Mouse (Mus musculus): ENCODE results near the gene Cse1l.

Gene Cse1l

DNA sequence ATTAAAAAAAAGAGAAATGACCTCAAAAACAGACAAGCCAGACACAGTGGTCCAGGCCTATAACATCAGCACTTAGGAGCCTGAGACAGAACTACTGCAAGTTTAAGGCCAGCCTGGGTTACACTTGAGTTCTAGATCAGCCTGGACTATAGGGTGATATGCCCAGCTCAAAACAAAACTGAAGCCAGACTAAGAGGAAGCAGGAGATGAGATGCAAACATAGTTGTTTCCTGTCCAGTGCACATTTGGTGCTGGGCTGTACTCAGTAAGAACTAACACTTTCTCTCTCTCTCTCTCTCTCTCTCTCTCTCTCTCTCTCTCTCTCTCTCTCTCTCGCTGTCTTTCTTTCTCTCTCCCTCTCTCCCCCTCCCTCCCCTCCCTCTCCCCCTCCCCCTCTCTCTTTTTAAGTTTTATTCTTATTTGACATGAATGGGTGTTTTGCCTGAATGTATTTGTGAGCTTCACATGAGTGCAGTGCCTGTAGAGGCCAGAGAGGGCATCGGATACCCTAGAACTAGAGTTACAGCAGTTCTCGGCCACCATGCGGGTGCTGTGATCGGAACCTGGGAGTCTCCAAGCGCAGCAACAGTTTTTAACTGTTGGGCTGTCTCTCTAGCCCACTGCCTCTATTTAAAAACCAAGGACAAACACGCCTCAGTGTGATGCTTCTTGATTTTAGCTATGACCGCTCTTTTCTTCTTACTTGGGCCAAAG is 4.9 kb upstream of the Cse1l start:
- no peak for DNase-seq (ENCODE audit: low read depth, low spot score)

DNA sequence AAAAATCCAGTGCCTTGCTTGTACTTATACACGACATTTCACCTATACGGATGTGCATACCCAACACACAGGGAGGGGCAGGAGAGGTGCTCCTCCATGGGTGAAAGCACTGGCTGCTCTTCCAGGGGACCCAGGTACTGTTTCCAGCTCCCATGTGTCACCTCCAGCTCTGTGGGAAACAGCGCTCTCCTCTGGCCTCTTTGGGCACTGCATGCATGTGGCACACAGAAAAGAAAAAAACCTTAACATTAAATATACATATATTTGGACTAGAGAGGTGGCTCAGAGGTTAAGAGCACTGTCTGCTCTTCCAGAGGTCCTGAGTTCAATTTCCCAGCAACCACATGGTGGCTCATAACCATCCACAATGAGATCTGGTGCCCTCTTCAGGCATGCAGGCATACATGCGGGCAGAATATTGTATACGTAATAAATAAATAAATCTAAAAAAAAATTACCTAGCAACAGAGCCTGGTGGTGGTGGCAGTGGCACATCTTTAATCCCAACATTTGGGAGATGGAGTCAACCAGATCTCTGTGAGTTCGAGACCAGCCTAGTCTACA is 2.0 kb upstream of the Cse1l start:
- DNase-seq (ENCODE audit: low read depth, low spot score), result no peak

DNA sequence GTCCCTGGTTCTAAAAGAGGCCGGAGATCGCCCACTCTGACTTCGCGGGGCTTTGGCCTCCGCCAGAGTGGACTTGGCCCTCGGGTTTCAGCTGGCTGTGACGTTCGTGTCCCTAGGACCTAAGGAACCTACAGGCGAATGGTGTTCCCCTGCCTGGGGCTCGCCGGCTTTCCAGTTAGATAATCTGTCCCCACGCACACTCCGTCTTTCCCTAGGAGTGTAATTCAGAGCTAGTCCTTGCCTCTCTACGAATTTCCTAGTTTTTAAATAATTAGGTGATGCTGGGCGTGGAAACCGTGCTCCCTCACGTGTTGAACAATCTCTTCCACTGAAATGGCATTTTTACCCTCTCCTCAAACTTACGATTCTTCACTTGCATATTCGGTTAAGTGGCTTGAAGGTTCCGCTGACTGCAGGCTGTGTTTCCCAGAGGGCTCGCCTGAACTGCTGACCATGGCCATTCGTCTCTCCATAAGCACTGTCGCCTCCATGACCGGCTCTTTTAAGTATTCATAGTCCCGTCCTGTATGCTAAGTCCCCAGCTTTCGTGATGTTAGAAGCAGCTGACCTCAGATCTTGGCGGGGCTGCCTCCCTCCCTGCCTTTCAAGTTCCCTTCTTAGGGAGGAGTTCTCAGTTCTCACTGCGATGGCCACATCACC is 813 bp downstream of the Cse1l start:
- DNase-seq (ENCODE audit: low read depth, low spot score), result peak; percentile 24

DNA sequence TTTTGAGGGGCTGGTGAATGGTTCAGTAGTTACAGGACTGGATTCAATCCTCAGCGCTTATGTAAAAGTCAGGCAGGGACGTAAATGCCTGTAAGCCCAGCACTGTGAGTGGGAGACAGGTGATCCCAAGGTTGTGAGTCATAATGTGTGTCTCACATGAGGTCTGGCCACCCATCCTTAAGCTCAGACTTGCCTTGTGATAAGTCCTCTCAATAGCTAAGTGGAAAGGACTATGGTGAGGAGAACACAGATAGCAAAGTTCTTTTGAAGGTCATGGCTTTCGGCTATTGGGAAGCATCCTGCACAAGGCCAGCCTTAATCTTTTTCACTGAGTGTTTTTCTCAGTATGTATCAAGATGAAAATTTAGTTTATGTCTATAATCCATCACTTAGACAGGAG is 3.9 kb downstream of the Cse1l start:
- DNase-seq (ENCODE audit: low read depth, low spot score), result no peak

DNA sequence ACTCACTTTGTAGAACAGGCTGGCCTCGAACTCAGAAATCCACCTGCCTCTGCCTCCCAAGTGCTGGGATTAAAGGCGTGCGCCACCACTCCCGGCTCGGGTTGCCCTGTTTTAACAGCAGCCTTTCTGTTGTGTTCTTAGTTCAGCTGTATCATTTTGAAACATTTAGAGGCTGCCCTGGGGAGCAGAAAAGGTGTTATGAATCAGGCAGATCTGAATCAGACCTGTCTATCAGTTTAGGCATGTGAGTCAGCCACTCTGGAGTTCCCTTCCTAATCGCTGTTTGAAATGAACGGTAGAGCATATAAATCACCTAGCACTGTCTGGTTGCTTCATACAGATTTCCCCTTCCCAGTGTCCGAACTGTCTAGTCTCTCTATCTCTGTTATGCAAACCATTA is 4.7 kb downstream of the Cse1l start:
- peak; percentile 47 for DNase-seq (ENCODE audit: low read depth, low spot score)

DNA sequence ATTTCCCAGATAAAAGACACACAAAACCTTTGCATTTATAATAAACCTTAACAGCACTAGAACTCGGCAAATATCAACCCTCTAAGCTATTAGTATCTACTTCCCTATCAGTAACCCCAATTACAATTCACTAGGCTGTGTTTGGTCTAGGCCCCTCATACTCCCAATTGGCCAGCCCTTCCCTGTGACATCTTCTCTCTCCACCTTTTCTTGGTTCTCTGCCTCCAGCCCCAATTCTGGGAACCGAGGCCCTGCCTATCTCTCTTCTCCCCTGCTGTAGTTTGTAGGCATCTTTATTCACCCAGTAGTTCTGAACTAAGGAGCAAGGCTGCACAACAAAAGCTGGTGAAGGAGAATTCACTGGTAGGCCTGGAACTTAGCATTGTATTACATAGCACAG is 18.1 kb downstream of the Cse1l start:
- no peak for DNase-seq (ENCODE audit: low read depth, low spot score)

DNA sequence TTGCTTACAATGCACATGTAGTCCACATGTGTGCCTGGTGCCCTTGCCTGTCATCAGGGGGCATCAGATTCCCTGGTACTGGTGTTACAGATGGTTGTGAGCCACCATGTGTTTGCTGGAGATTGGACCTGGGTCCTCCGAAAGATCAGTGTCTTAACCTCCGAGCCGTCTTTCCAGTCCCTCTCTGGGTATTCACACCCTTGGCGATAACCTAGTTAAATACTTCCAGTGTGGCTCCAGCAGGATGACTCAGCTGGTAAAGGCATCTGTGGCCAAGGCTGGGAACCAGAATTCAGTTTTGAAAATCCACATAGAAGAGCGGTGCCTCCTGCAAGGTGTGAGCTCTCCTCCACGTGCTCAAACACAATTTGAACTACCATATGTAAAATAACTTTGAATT is 28.1 kb downstream of the Cse1l start:
- peak; percentile 60 for DNase-seq (ENCODE audit: low read depth, low spot score)

DNA sequence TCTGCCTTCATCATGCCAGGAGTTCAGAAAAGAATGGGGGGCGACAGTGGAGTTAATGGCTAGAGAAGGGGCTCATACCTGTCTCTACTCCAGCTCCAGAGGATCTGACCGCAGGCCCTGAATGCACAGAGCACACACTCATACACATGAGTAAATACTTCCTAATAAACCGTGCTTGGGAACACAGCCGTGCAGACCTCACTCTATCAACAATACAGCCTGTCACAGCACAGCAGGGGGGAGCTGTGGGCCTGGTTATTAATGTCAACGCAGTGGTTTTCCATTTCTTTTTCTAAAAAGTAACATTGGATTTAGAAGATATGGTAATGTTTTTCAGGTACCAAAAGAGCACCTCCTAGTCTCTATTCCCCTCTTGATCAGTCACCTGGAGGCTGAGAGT is 28.6 kb downstream of the Cse1l start:
- no peak for DNase-seq (ENCODE audit: low read depth, low spot score)

DNA sequence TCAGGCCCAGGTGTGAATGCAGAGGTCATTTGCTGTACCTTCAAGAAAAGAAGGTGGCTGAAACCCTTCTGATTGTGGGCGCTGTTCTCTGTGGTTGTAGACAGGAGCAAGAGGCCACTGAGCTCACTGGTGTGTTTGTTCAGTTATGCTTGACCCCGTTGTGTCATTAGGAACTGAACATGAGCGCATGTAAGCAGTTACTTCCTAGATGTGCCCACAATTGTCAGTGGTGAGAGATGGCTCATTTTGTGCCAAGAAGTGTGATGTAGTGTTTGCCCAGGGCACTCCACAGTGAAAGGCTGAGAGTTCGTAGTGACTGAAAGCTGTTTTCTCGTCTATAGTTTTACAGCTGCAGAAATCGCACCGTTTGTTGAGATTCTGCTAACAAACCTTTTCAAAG is 29.7 kb downstream of the Cse1l start:
- no peak for DNase-seq (ENCODE audit: low read depth, low spot score)

DNA sequence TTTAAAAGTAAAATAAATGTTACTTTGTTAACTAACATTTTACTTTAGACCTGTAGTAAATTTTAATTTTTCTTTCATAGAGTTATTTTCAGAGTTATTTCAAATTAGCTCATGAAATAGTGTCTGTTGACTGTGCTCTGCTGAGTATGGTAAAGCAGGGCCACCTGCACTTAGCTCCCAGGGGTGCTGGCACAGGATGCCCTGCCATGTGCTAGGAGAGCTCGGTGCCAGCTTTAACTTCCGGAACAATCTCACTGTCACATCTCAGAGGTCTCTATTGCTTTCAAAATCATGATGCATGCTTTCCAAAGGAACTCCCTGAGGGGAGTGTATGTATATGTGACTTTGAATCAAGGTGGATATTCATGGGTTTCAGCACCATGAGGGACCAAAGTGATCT is 30.3 kb downstream of the Cse1l start:
- no peak for DNase-seq (ENCODE audit: low read depth, low spot score)

DNA sequence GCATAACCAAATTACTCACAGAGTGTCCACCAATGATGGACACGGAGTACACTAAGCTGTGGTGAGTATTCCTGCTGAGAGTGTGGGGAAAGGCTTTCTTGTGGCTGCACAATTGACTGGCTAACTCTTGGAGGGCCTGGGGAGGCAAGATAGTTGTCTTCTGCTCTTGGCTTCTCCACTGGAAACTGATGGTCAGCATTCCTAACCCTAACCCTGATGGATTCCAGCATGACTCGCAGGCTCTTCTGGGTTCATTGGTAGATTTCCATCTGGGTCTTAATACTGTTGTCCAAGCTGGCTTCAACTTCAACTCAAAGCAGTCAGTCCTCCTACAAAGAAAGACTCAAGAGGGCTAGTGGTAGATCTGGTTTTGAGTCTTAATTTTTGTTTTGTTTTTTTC is 37.3 kb downstream of the Cse1l start:
- DNase-seq (ENCODE audit: low read depth, low spot score), result no peak

DNA sequence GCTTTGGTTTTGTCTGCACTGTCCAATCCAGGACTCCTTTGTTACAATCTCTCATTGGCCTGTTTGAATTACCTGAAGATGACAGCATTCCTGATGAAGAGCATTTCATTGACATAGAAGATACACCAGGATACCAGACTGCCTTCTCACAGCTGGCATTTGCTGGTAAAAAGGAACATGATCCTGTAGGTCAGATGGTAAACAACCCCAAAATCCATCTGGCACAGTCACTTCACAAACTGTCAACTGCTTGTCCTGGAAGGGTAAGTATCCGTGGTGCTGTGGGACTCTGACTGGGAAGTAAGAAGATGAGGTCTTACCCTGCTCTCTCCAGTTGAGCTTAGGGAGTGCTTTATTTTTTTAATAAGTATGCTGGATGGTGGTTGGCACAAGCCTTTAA is 38.5 kb downstream of the Cse1l start:
- no peak for DNase-seq (ENCODE audit: low read depth, low spot score)

DNA sequence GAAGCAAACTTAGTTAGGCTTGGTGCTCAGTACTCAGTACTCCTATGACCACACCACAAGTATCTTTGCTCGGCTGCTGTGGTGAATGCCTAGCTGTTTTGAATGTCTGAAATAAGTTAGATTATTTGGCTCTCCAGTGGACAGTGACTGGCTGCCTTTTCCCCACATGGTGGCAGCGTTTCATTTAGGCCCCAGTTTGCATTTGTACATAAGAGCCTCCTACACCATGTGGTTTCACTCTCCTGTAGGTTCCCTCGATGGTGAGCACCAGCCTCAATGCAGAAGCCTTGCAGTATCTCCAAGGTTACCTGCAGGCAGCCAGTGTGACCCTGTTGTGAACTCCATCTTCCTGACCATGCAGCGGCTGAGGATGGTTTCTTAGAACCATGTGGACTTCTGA is 39.6 kb downstream of the Cse1l start:
- peak; percentile 55 for DNase-seq (ENCODE audit: low read depth, low spot score)

DNA sequence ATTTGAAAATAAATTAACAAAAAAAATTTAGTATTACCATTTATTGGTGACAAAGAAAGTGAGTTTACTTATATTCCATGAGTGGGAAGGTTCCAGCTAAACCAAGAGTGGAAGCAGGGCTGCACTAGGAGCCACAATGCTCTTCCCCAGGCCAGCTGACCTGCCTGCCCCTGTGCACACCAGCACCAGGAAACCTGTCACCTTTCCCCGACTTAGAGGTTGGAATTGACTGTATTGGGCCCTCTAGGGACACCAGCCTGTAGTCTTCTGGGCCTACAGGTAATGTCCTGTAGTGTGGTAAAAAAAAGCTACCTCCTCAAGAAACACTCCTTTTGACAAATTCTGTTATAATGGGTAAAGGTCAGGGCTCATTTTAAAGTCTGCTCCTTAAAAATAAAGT is 42.4 kb downstream of the Cse1l start:
- no peak for DNase-seq (ENCODE audit: low read depth, low spot score)

DNA sequence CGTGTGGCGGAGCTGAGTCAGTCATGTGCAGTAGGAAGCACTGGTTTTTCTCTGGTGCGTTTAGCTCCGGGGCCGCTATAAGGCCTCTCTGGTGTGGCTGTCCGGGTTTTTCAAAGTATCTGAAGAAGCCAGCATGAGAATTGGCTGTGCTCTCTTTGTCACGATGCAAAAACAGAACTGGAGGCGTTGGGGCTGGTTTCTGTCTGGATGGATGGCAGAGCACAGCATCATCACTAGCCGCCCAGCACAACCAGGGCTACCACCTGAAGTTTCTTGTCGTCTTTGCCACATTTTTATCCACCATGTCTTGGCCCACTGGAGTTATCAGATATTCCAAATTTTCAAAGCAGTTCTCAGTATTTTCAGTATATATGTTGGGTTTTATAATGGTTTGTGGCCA is 43.1 kb downstream of the Cse1l start:
- DNase-seq (ENCODE audit: low read depth, low spot score), result peak; percentile 54

DNA sequence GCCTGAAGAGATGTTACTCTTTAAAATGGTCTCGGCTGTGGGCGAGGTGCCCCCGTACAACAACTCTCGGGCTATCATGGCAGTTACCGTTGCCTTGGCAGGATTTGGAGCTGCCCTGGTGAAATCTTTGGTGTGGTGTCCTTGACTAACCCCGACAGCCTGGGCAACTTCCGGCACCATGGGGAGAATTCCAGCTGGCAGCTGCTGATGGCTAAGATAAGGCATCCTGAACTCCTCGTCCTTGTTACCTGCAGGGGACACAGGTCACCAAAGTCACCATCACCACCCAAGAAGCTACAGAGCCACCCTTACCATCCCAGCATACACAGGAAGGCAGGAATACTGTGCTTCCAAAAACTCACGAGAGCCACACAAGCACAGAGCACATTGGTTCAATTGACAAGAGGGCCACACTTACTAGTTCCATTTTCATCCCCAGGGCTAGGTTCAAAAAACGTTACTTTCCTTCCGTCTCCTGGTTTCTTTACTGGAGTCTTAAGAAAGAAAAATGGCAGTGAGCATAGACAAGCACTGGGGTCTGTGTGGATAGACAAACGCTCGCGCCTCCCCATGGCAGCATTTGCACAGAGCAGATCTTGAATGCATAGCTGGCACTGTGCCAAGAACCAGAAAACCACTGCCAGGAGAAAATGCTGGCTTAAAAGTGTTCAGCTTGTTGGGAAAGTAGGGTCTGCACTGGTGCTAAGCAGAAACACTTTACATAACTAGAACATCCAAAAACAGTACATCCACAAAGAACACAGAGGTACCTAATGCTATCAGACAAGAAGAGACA is 45.2 kb downstream of the Cse1l start:
- peak; percentile 79 for DNase-seq (ENCODE audit: low read depth, low spot score)

DNA sequence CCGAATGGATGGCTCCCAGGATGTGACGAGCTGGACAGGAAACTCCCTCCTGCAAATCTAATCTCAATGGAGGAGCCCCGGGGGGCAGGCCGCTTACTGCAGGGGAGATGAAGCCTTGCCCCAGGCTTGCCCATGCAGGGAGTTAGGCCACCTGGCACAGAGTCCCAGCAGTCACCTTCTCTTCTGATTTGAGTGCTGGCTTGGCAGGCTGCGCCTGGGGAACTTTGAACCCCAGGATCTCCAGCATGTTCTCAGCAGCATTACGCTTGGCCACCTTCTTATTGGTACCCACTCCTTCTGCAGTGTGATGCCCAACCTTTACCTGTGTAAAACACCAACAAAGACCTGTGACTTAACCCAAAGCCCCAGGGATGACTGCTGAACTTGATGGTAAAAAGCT is 46.3 kb downstream of the Cse1l start:
- DNase-seq (ENCODE audit: low read depth, low spot score), result no peak

DNA sequence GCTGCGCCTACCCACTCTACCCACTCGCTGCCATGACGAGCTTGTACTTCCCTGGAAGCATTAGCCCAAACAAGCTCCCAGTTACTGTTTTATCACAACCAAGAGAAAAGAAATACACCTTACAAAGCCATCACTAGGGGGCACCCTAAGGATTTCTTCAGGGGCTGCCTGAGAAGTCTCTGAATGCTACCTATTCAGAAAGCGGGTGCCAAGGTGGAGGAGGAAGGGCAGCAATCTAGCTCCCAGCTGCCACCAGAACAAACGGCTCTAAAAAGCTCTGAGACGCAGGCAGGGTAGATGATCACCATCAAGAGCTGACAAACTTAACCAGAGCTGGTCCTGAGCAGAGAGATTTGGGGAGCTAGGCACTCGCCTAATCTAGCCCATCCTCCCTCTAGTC is 51.0 kb downstream of the Cse1l start:
- DNase-seq (ENCODE audit: low read depth, low spot score), result peak; percentile 90

DNA sequence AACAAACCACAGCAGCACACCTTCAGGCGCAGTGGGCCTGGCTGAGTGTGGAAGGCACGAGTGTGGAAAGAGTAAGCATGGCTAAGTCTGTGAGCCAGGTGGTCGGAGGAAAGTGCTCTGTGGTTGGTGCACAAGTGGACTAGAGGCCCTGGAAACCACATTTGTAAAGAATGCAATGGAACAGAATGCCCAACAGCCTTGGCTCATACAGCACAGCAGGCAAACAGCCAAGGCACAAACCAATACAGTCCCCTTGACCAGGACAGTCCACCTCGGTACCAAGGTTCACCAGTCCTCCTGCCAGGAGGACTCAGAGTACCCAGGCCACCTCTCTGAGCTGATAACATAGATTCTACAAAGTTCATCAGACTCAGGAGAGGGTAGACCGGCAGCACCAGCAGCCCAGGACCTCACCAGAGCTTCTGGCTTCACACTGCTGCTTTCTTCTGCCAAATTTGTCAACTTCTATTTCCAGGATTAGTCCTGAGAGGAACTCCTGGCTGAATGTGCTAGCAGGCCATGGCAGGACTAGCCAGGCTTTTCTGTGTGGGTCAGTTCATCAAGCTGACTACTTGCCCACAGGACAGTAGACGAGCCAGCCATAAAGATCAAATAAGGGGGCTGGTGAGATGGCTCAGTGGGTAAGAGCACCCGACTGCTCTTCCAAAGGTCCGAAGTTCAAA is 54.9 kb downstream of the Cse1l start:
- peak; percentile 37 for DNase-seq (ENCODE audit: low read depth, low spot score)

DNA sequence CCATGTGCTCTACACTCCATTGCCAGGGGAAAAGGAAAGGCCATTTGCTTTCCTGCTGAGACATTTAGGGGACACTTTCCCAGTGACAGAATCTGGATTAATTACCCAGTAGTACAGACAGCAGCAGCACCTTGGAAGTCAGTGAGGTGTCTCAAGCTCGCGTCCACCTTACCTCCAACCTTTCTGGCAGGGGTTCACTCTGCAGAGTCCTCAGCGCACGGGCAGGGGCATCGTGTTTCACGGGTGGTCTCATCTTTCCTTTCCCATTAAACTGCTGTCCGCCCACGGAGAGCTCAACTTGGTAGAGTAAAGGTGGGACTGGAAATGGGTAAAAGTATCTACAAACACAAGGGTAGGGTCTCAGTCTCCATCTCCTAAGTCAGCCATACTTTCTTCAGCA is 57.4 kb downstream of the Cse1l start:
- no peak for DNase-seq (ENCODE audit: low read depth, low spot score)

DNA sequence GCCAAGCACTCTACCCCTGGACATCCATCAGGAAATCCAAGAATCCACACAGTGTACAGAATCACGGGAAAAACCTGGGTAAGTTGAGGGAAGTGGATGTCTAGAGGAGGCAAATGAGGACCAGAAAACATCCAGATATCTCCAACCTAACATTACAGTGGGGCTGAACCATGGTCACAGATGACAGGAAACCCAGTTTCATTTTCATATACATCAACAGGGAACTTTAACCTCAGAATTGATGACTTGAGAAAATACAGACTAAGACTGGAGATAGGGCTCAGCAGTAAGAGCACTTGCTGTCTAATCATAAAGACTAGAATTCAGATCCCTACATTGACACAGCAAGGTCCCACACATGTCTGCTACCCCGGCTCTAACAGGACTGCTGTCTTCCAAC is 58.9 kb downstream of the Cse1l start:
- DNase-seq (ENCODE audit: low read depth, low spot score), result no peak

DNA sequence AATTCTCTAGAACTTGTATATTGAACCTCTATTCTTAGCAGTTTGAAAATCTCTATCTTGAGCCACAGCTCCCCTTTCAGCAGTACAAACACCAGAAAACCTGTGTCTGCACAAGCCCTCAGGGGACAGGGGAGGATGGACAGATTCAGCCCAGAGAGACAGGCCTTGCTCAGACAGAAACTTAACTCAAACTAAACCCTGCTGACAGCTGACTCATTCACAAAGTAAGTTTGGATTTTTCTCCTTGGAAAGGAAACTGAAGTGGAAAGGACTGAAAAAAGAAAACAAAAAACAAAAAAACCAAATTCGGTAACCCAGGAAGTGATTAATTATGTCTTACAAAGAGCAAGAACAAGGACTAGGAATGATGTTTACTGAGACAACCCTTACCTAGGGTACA is 67.3 kb downstream of the Cse1l start:
- DNase-seq (ENCODE audit: low read depth, low spot score), result no peak
